Mouse (Mus musculus) ES-Bruce4 (cell line): Measurements from ENCODE around the gene Ccdc155.

Experiments used
- CTCF ChIP-seq: IDR thresholded peaks from one replicate; pipeline ENCODE4 v1.8.1; 2011; ENCODE audit warnings: low read depth, low read length
- POLR2A ChIP-seq: IDR thresholded peaks from one replicate; pipeline ENCODE4 v1.8.1; 2011; ENCODE audit warnings: low read length; ENCODE audit not compliant: insufficient read depth

- TF ChIP-seq CTCF (no peak), POLR2A (no peak)
These were observed 69.3 kb downstream of the Ccdc155 start for GRCm38 (mm10) chr7:45135370-45135769.
